Mouse (Mus musculus) Muller cell, postnatal 12 days (primary cell): ENCODE measurements at regions not wholly inside any gene's neighbourhood (a gene's known extent, or its start where the extent isn't known, plus 50 kb on each side); places are given as distances from the start of the nearest gene placed in this dataset.

ENCODE experiments used
- DNase-seq: peaks from one replicate; pipeline ENCODE4 v3.0.0-alpha.2; 2015; ENCODE audit errors: inconsistent ontology term

GRCm38 (mm10) chr9:43930037-43930404 is 113.2 kb upstream of the Thy1 start:
- no peak for DNase-seq

DNA sequence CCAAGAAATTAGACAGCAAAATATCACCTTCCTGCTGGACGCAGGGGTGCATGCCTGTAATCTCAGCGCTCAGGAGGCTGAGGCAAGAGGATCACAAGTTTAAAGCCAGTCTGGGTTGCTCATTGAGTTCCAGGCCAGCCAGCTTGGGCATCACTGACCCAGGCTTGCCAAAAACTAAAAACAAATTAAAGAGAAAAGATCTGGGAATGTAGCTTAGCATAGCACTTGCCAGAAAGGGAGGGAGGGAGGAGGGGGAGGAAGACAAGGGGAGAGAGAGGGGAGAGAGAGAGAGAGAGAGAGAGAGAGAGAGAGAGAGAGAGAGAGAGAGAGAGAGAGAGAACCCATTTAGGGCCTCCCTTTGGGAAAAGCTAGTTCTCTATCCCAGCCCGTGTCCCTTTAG is 112.7 kb upstream of the Thy1 start:
- no peak for DNase-seq

DNA sequence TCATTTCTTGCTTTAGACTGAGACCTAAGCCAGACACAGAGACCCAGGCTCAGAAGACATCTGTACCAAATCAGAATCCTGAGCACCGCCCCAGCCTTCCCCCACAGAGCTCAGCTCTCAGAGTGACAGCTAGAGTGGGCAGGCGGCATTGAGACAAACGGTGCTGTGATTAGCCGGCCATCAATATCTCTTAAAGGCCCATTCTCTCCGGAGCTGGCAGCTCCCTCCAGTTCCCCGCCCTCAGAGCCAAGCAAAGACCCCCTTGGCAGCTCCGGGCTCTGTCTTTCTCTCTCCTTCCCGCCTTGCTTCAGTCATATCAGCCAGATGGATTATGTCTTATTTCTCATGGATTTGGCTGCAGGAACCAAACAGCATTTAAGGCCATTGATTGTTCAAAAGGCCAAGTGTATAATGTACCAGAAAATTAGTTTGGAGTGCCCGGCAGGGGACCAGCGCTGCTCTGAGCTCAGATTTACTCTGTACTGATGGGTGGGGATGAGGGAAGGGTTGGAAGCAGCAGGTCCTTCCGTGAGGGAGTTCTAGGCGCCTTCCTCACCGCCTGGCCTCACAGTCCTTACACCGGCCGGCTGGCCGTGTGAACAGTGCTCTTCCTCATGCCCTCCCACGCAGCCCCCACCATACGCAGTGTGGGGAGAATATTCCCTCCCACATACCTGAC is 109.0 kb upstream of the Thy1 start:
- no peak for DNase-seq

DNA sequence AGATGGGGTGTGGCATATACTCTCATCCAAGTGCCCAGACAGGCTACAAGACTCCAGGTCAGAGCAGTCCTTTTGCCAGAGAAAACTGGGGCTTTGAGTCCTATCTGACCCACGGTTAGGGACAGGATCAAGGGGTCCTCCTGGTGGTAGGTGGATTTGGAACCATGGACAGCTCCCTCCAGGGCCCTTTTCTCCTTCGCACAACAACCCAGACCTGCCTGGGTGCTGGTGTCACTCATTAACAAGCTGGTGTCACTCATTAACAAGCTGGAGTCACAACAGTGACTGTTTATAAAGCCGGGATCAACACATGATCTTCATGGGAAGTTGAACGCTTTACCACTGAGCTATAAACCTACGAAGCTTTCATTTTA is 108.5 kb upstream of the Thy1 start:
- DNase-seq: no peak

DNA sequence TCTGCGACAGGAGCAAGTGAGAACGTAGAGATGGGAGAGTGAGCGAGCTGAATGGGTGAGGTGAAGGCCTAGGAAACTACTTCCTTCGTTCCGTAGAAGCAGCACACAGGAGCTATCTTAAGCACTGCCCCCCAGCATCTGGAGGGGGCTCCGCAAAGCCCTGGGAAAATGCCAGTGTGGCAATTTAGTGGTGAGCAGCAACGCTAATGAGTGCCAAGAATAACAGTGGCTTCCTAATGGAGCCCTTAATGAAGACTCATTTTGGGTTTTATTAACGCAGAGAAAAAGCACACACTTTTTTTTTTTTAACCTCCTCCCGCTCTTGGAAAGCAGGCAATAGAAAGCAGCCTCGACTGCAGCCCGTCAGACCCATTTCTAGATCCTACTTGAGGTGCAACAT is 103.8 kb upstream of the Thy1 start:
- DNase-seq: no peak

- no peak for DNase-seq
These were observed 101.0 kb upstream of the Thy1 start for GRCm38 (mm10) chr9:43942147-43942546.

DNA sequence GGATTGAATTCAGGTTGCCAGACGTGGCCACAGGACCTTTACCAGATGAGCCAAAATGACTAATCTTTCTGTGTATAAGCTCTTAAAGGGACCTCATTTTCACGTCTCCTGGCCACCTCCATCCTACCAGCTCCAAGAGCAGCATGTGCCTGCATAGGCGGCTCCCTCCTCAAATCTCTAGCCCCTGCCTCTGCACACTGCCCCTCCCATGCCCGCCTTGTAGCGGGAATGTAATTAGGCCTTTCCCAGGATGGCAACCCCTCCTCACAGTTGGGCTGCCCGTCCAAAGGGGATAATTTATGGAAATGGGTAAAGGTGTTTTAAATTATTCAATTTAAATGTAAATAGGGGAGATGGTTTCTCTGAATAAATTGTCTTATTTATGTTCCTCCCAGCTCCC is 99.7 kb upstream of the Thy1 start:
- DNase-seq: no peak

GRCm38 (mm10) chr9:43944816-43945741 is 98.1 kb upstream of the Thy1 start:
- DNase-seq: peak; percentile 95

DNA sequence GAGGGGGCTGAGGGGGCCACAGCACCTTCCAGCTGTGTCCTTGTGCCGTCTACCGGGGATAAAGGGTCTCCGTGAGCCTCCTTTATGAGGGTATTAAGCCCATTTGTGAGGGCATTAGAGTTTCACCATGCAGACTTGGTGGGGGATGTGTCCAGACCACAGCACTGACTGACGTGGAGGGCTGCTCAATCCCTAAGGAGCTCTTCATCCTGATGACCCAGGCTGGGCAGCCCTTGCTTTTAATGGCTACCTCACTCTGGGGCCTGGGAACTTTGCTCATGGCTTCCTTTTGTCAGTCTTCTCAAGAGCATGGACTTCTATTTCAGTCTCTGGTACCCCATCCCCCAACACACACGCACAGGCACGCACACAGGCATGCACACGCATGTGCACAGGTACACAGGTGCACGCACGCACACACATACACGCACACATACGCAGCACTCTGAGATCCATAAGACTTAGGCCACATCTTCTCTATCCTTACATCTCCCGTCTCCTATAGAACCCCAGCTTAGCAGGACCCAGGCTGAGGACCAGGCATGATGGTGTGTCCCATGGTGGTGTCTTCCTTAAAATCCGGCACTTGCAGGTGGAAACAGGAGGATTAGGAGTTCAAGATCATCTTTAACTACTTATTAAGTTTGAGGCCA is 97.1 kb upstream of the Thy1 start:
- DNase-seq: no peak

DNA sequence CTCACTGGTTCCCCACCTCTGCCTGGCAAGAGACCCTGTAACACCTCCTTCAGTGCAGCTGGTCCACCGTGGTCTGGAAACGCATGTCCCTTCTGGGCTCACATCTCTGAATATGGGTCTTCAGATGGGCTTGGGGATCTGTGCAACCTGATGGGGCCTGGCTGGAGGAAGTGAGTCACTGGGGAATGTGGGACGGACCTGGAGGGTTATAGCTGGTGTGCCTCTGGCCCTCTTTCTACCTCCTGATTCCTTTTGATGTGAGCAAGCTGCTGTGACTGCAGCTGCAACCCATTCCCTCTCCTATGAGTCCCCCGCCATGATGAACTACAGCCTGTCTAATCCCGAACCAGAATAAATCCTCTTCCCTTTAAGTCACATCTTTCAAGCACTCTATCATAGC is 96.1 kb upstream of the Thy1 start:
- DNase-seq: peak; percentile 41

GRCm38 (mm10) chr9:43947490-43948150 is 95.6 kb upstream of the Thy1 start:
- DNase-seq: no peak

DNA sequence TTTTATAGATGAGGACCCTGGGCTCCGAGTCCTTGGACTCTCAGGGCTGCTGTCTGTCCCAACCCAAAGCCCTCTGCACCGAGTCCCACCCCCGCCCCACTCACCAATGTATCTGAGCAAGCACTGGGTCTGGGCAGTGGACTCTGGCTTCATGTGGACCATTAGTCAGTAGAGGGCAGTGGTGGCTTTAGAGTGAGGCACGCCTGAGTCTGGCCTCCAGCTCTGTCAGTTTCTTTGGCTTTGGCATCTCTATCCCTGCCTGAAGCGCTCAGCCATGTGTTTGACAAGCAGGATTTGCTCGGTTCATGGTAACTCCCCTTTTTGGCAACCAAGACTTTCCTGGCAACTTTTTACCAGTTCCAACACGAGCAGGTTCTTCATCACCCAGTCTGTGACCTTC is 90.1 kb upstream of the Thy1 start:
- peak; percentile 54 for DNase-seq

DNA sequence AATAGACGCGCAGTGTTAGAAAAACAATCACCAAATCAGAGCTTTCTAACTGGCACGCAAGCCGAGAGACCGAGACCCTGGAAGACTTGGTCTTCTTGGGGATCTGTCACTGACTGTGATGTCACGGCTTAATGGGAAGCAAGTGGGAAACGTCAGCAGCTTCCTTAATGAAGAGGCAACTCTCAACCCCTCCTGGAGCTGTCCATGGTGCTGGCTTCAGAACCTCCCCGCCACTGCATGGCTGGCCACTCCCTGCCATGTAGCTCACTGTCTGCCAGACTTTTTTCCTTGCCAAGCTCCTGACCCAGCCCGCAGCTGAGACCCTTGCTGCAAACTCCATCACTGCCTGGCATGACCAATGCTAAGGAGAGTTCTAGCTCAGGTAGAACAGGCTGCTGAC is 83.6 kb upstream of the Thy1 start:
- DNase-seq: peak; percentile 62

DNA sequence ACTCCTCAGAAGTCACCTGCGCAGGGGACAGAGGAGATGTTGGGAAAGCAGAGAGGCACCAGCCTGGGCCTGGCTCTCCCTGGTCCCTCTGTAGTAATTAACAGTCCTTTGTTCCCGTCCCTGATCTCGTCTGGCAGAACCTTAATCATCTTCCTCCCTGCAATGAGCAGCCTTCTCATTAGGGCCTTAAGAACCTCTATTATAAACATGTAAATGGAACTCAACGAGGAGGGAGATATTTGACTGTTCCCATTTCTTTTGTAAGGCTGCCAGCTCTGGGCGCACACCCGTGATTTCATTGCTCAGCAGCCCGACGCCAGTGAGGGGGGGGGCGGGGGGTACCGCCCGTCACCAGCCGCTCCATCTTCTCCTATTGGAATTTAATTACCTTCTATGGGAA is 81.8 kb upstream of the Thy1 start:
- peak; percentile 53 for DNase-seq

DNA sequence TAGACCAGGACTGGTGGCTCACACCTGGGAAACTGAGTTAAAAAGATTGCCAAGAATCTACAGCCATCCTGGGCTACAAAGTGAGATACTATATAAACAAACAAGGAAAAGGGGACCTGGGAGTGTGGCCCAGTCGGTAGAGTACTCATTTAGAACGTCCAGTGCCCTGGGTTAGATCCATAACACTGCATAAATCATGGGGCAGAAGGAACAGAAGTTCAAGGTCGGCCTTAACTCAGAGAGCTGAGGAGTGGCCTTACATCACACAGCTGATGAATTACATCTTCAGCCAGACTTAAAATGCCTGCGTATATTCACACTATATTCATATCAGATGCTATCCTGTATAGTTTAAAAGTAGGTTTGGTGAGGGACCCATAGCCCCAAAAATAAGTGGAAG is 78.0 kb upstream of the Thy1 start:
- DNase-seq: no peak

- no peak for DNase-seq
These were observed 77.4 kb upstream of the Thy1 start for GRCm38 (mm10) chr9:43965811-43966210.

- no peak for DNase-seq
These were observed 73.0 kb upstream of the Thy1 start for GRCm38 (mm10) chr9:43970043-43970795.

DNA sequence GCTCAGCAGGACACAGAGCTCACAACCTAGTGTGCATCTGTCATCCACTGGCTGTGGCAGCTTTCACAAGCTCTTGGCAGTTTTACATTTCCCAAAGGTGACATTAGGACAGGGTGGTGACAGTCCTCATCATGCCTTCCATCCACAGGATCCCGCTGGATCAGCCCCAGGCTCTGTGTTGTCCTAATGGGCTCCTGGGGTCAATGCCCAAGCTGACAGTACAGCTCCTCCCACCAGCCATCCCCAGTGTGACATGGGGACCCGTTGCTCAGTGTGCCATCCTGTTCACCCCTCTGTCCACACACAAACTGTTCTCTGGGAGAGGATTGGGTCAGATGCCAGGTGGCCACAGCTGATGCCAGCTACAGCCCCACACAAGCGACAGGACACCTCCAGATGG is 72.3 kb upstream of the Thy1 start:
- DNase-seq: no peak

DNA sequence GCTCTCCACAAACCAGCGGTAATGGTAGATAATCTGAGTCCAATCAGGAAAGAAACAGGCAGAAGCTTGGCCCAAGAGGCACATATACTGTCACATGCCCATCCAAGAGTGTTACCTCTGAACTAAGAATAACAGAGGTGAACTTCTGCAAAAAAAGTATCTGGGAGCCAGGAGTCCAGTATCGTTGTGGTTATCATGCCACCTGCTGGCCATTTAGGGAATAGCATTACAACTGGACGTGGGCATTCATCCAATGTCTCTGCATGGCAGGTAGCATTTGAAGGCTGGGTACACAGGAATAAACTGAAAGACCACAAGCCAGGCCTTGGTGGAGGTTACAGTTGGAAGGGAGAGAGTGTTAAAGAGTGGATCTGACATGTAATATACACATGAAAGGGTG is 70.9 kb upstream of the Thy1 start:
- peak; percentile 61 for DNase-seq

GRCm38 (mm10) chr9:43975405-43975804 is 67.8 kb upstream of the Thy1 start:
- no peak for DNase-seq

- DNase-seq: no peak
These were observed 66.8 kb upstream of the Thy1 start for GRCm38 (mm10) chr9:43976366-43976765.

DNA sequence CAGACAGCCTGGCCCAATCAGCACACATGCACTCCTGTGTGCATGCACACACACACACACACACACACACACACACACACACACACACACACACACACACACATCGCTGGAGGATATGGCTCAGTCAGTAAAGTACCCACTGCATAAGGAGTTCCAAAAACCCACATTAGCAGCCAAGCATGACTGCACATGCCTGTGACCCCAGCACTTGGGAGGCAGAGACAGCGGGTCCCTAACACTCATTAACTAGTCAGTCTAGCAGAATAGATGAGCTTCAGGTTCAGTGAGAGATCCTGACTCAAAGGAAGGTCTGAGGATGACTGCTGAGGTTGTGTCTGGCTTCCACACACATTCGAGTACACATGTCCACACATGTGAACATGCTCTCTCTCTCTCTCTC is 65.4 kb upstream of the Thy1 start:
- no peak for DNase-seq
